Mouse (Mus musculus) hindbrain, postnatal 0 days (tissue): ENCODE results near the gene Nkain1. TPM values are rescaled to one million over a fixed set of nuclear protein-coding genes. Genes with fewer than 3 reads are reported as not detected.

Experiments used
- ATAC-seq: fragments of 200-750 bp; cut with Nextera tagmentation; 2 replicates; pipeline ENCODE4 v1.8.0; 2017; ENCODE audit warnings: mild to moderate bottlenecking, moderate TSS enrichment, moderate library complexity
- DNase-seq: peaks from one replicate; pipeline ENCODE4 v3.0.0-alpha.2; 2015; ENCODE audit warnings: low spot score
- H3K27ac ChIP-seq: fragments of 300-500 bp; sonication (generic); 2 replicates; pipeline ENCODE4 v1.5.1; 2014; ENCODE audit warnings: mild to moderate bottlenecking
- H3K27me3 ChIP-seq: fragments of 300-500 bp; sonication (generic); 2 replicates; pipeline ENCODE4 v1.6.1; 2014; ENCODE audit warnings: low read length, mixed read lengths; ENCODE audit not compliant: insufficient read depth
- H3K36me3 ChIP-seq: fragments of 300-500 bp; sonication (generic); 2 replicates; pipeline ENCODE4 v1.6.1; 2014; ENCODE audit warnings: low read length, mixed read lengths; ENCODE audit not compliant: insufficient read depth
- H3K4me1 ChIP-seq: fragments of 300-500 bp; sonication (generic); 2 replicates; pipeline ENCODE4 v1.6.1; 2014; ENCODE audit warnings: antibody characterized with exemption, low read length, mixed read lengths; ENCODE audit not compliant: insufficient read depth
- H3K4me2 ChIP-seq: fragments of 300-500 bp; sonication (generic); 2 replicates; pipeline ENCODE4 v1.6.1; 2014; ENCODE audit warnings: low read depth, mild to moderate bottlenecking, low read length, moderate library complexity, mixed read lengths
- H3K4me3 ChIP-seq: fragments of 300-500 bp; sonication (generic); 2 replicates; pipeline ENCODE4 v1.5.1; 2014; ENCODE audit warnings: low read length
- H3K9ac ChIP-seq: fragments of 300-500 bp; sonication (generic); replicated peaks from 2 replicates; pipeline ENCODE4 v1.6.1; 2014; ENCODE audit warnings: mild to moderate bottlenecking, low read length, moderate library complexity, mixed read lengths
- H3K9me3 ChIP-seq: fragments of 300-500 bp; sonication (generic); 2 replicates; pipeline ENCODE4 v1.6.1; 2016; ENCODE audit warnings: low read length, mixed read lengths
- CTCF ChIP-seq: IDR thresholded peaks from 2 replicates; pipeline ENCODE4 v1.5.1; 2016; ENCODE audit warnings: antibody characterized with exemption, control low read depth, low read depth
- WGBS: fragments of 180-500 bp; shearing (Covaris S2); extraction: QIAGEN DNeasy Blood & Tissue Kit; methylation state at CpG from one replicate; pipeline ENCODE4 v1.1.7; 2014; 5-methylcytosine and 5-hydroxymethylcytosine counted together
- polyA plus RNA-seq: library from polyadenylated mRNA; unstranded; fragments of >200 nt; fragmentation: Nextera tagmentation; extraction: Ambion mirVana; gene quantifications from 2 replicates; pipeline ENCODE4 v1.2.1, GENCODE M21; 2015
- total RNA-seq: library from RNA; depleted of rRNA; stranded (reverse); fragments of >200 nt; gene quantifications from 2 replicates; pipeline ENCODE4 v1.2.3, GENCODE M21; 2014

Gene Nkain1
- total and polyA plus RNA-seq, 2 experiments from 2014 or later, result 10.2 to 323 TPM

GRCm38 (mm10) chr4:130540831-130541230, 33.1 kb downstream of the Nkain1 start:
- no peaks in the 10 kb centered on the region for H3K36me3 ChIP-seq
- no peak overlapping the region for H3K4me2 ChIP-seq
- TF ChIP-seq CTCF, result no peak
- no peaks in the 10 kb centered on the region for H3K9me3 ChIP-seq
- H3K27ac ChIP-seq, result no peak overlapping the region
- H3K9ac ChIP-seq, result no peak overlapping the region
- H3K4me1 ChIP-seq, result peaks cover 17% of the 10 kb centered on the region
- H3K27me3 ChIP-seq, result no peaks in the 10 kb centered on the region
- WGBS, result 93% methylated on average over 4 of the region's 4 CpGs
- H3K4me3 ChIP-seq, result no peak overlapping the region
- DNase-seq, result no peak
- ATAC-seq, result no peak

GRCm38 (mm10) chr4:130539706-130540105, 34.3 kb downstream of the Nkain1 start:
- no peak for TF ChIP-seq CTCF
- peak overlapping the region; percentile 56; the same call in 1 of the 2 replicates for H3K27ac ChIP-seq
- peak; percentile 80 for ATAC-seq
- H3K36me3 ChIP-seq, result no peaks in the 10 kb centered on the region
- H3K27me3 ChIP-seq, result no peaks in the 10 kb centered on the region
- no peak overlapping the region for H3K9ac ChIP-seq
- H3K4me3 ChIP-seq, result no peak overlapping the region
- 56% methylated on average over 7 of the region's 7 CpGs for WGBS
- H3K4me2 ChIP-seq, result no peak overlapping the region
- peaks cover 14% of the 10 kb centered on the region for H3K4me1 ChIP-seq
- peak; percentile 84 for DNase-seq
- H3K9me3 ChIP-seq, result no peaks in the 10 kb centered on the region

- Histone ChIP-seq H3K27ac (peak overlapping the region; percentile 56; the same call in 1 of the 2 replicates), H3K36me3 (no peaks in the 10 kb centered on the region), H3K27me3 (no peaks in the 10 kb centered on the region), H3K4me3 (no peak overlapping the region), H3K9ac (no peak overlapping the region), H3K4me2 (no peak overlapping the region), H3K4me1 (peaks cover 8% of the 10 kb centered on the region), H3K9me3 (no peaks in the 10 kb centered on the region)
- 63% methylated on average over 8 of the region's 8 CpGs for WGBS
- ATAC-seq, result no peak
- no peak for TF ChIP-seq CTCF
- DNase-seq, result no peak
Measured at GRCm38 (mm10) chr4:130539053-130539452, 34.9 kb downstream of the Nkain1 start.

GRCm38 (mm10) chr4:130537371-130537770, 36.6 kb downstream of the Nkain1 start:
- no peak overlapping the region for H3K9ac ChIP-seq
- no peak overlapping the region for H3K4me3 ChIP-seq
- no peaks in the 10 kb centered on the region for H3K9me3 ChIP-seq
- no peak for DNase-seq
- 100% methylated on average over 7 of the region's 7 CpGs for WGBS
- ATAC-seq, result no peak
- no peak for TF ChIP-seq CTCF
- no peak overlapping the region for H3K4me2 ChIP-seq
- H3K36me3 ChIP-seq, result no peaks in the 10 kb centered on the region
- H3K27me3 ChIP-seq, result no peaks in the 10 kb centered on the region
- H3K27ac ChIP-seq, result no peak overlapping the region
- H3K4me1 ChIP-seq, result no peaks in the 10 kb centered on the region

- no peak for ATAC-seq
- 65% methylated on average over 1 of the region's 1 CpGs for WGBS
Measured at GRCm38 (mm10) chr4:130535789-130536188, 38.2 kb downstream of the Nkain1 start.

GRCm38 (mm10) chr4:130533975-130534374, 40.0 kb downstream of the Nkain1 start:
- Histone ChIP-seq H3K4me3 (no peak overlapping the region), H3K4me1 (0 out of 2 replicates have a peak, but pooled peaks cover 3% of the 10 kb centered on the region), H3K9me3 (no peaks in the 10 kb centered on the region), H3K27ac (no peak overlapping the region), H3K27me3 (no peaks in the 10 kb centered on the region), H3K4me2 (no peak overlapping the region), H3K36me3 (peaks cover 14% of the 10 kb centered on the region), H3K9ac (no peak overlapping the region)
- WGBS, result 44% methylated on average over 4 of the region's 4 CpGs
- ATAC-seq (peak; percentile 18; the same call in 1 of the 2 replicates), DNase-seq (peak; percentile 90)
- peak; percentile 99 for TF ChIP-seq CTCF

More at GRCm38 (mm10) chr4:130535789-130536188, 38.2 kb downstream of the Nkain1 start:
- no peaks in the 10 kb centered on the region for H3K9me3 ChIP-seq
- no peak overlapping the region for H3K4me3 ChIP-seq
- H3K27ac ChIP-seq, result no peak overlapping the region
- no peak for DNase-seq
- 0 out of 2 replicates have a peak, but pooled peaks cover 5% of the 10 kb centered on the region for H3K36me3 ChIP-seq
- no peak overlapping the region for H3K4me2 ChIP-seq
- peak; percentile 52 for TF ChIP-seq CTCF
- H3K27me3 ChIP-seq, result no peaks in the 10 kb centered on the region
- H3K4me1 ChIP-seq, result 0 out of 2 replicates have a peak, but pooled peaks cover 3% of the 10 kb centered on the region
- no peak overlapping the region for H3K9ac ChIP-seq

GRCm38 (mm10) chr4:130532347-130532746, 41.6 kb downstream of the Nkain1 start:
- DNase-seq, result no peak
- ATAC-seq, result no peak
- H3K9ac ChIP-seq, result no peak overlapping the region

More at GRCm38 (mm10) chr4:130532347-130532746, 41.6 kb downstream of the Nkain1 start:
- Histone ChIP-seq H3K36me3 (peaks cover 14% of the 10 kb centered on the region), H3K4me2 (no peak overlapping the region), H3K4me1 (0 out of 2 replicates have a peak, but pooled peaks cover 3% of the 10 kb centered on the region), H3K27me3 (no peaks in the 10 kb centered on the region), H3K4me3 (no peak overlapping the region), H3K27ac (no peak overlapping the region), H3K9me3 (no peaks in the 10 kb centered on the region)
- TF ChIP-seq CTCF, result no peak
- WGBS, result 71% methylated on average over 6 of the region's 6 CpGs
